Comparison of ENCODE assay signal across 30 mouse cellular contexts in the genomic region with DNA sequence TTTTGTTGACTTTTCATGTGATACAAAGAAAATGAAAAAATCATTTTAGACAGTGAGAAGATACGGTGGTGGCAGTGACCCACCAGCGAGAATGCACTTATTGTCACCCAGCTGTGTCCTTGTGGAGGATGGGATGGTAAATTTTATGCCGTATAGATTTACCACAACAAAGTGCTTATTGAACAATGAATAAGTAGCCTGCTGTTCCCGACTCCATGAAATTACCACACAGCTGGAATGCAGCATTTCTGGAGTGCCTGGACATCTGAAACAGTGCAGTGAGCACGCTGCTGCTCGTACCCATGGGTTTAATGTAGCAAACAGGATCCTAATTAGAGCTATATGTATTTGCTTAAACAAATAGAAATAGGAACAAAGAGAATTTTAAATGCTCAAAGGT.
DNase-seq lines count a peak whose midpoint lies in the region; ATAC-seq lines count a peak whose summit lies in the region.
"Had no signal": no experiment of that assay in that cellular context is flagged by ENCODE, and none has a peak within 500 bp of the region (broad histone marks: within the 10 kb centered on the region; RNA-seq: fewer than 3 reads in every experiment).

No protein-coding gene starts in this region.

- H3K4me1 ChIP-seq in hindbrain, embryonic 13.5 days (replicated peaks) = peaks cover 35% of the 10 kb centered on the region
- H3K4me1 ChIP-seq in hindbrain, embryonic 14.5 days (replicated peaks; ENCODE audit: control insufficient read depth, insufficient read depth, low read length) = peaks cover 17% of the 10 kb centered on the region
- peaks cover 34% of the 10 kb centered on the region for H3K4me1 ChIP-seq in midbrain, embryonic 13.5 days (replicated peaks)
- peaks cover 18% of the 10 kb centered on the region for H3K4me1 ChIP-seq in midbrain, embryonic 16.5 days (ENCODE audit: control insufficient read depth, insufficient read depth, low read length)
- H3K4me1 ChIP-seq: heart, embryonic 15.5 days; intestine, embryonic 15.5 days; liver, embryonic 15.5 days had no signal

- H3K9me3 ChIP-seq in hindbrain, embryonic 13.5 days = no peaks in the 10 kb centered on the region
- no peaks in the 10 kb centered on the region for H3K9me3 ChIP-seq in hindbrain, embryonic 14.5 days (ENCODE audit: control insufficient read depth, low read length)
- no peaks in the 10 kb centered on the region for H3K9me3 ChIP-seq in midbrain, embryonic 13.5 days
- H3K9me3 ChIP-seq in midbrain, embryonic 16.5 days (replicated peaks; ENCODE audit: control insufficient read depth, low read length, poor library complexity, severe bottlenecking) = no peaks in the 10 kb centered on the region
- H3K9me3 ChIP-seq: embryonic facial prominence, embryonic 15.5 days; forebrain, embryonic 12.5 days; heart, embryonic 10.5 days; heart, embryonic 15.5 days; intestine, embryonic 15.5 days; liver, embryonic 15.5 days had no signal

- 17% methylated on average over 6 of the region's 6 CpGs for WGBS in hindbrain, embryonic 13.5 days
- WGBS in hindbrain, embryonic 14.5 days = 14% methylated on average over 6 of the region's 6 CpGs
- 12% methylated on average over 6 of the region's 6 CpGs for WGBS in midbrain, embryonic 13.5 days
- 13% methylated on average over 6 of the region's 6 CpGs for WGBS in midbrain, embryonic 16.5 days

- no peak overlapping the region for H3K4me2 ChIP-seq in hindbrain, embryonic 13.5 days
- H3K4me2 ChIP-seq in hindbrain, embryonic 14.5 days (replicated peaks) = no peak overlapping the region
- H3K4me2 ChIP-seq in midbrain, embryonic 13.5 days (replicated peaks) = no peak overlapping the region
- no peak overlapping the region for H3K4me2 ChIP-seq in midbrain, embryonic 16.5 days (ENCODE audit: low read length)
- H3K4me2 ChIP-seq: embryonic facial prominence, embryonic 15.5 days; forebrain, embryonic 12.5 days; heart, embryonic 15.5 days; intestine, embryonic 15.5 days; liver, embryonic 15.5 days; lung, embryonic 14.5 days had no signal

- no peaks in the 10 kb centered on the region for H3K36me3 ChIP-seq in hindbrain, embryonic 13.5 days
- no peaks in the 10 kb centered on the region for H3K36me3 ChIP-seq in hindbrain, embryonic 14.5 days (replicated peaks; ENCODE audit: control insufficient read depth, insufficient read depth)
- no peaks in the 10 kb centered on the region for H3K36me3 ChIP-seq in midbrain, embryonic 13.5 days
- no peaks in the 10 kb centered on the region for H3K36me3 ChIP-seq in midbrain, embryonic 16.5 days (ENCODE audit: control insufficient read depth, insufficient read depth, low read length)
- H3K36me3 ChIP-seq: embryonic facial prominence, embryonic 15.5 days; forebrain, embryonic 12.5 days; heart, embryonic 10.5 days; heart, embryonic 15.5 days; intestine, embryonic 15.5 days; liver, embryonic 15.5 days had no signal

- DNase-seq in embryo, embryonic 10.5 days (ENCODE audit: low spot score) = peak; percentile 29
- no peak for DNase-seq in embryo, embryonic 9.5 days (ENCODE audit: extremely low spot score)
- no peak for DNase-seq in hindbrain, embryonic 14.5 days (ENCODE audit: low spot score)
- no peak for DNase-seq in adrenal gland, adult 18-20 months (ENCODE audit: low spot score in 2 of 2)
- DNase-seq: adrenal gland, adult 8-10 months; cerebellum, adult 8-10 months; cerebellum, postnatal 25 days; forebrain, postnatal 0 days; kidney, adult 8-10 months; kidney, postnatal 4 days; layer of hippocampus, adult 9-11 months; lung, embryonic 14.5 days; right cerebral cortex, postnatal 4 days; thymus, adult 18-20 months; thymus, postnatal 25 days had no signal

- peak overlapping the region; percentile 73; the same call in 1 of the 2 replicates for H3K27ac ChIP-seq in hindbrain, embryonic 13.5 days
- H3K27ac ChIP-seq in hindbrain, embryonic 14.5 days = no peak overlapping the region
- peak overlapping the region; percentile 58 for H3K27ac ChIP-seq in midbrain, embryonic 13.5 days
- no peak overlapping the region for H3K27ac ChIP-seq in midbrain, embryonic 16.5 days (ENCODE audit: low read length)
- H3K27ac ChIP-seq: forebrain, embryonic 12.5 days; heart, embryonic 10.5 days; heart, embryonic 15.5 days; intestine, embryonic 15.5 days; kidney, postnatal 0 days; liver, embryonic 15.5 days; stomach, postnatal 0 days had no signal

- no peak overlapping the region for H3K9ac ChIP-seq in hindbrain, embryonic 13.5 days
- H3K9ac ChIP-seq in hindbrain, embryonic 14.5 days = no peak overlapping the region
- no peak overlapping the region for H3K9ac ChIP-seq in midbrain, embryonic 13.5 days (replicated peaks)
- no peak overlapping the region for H3K9ac ChIP-seq in midbrain, embryonic 16.5 days (ENCODE audit: low read depth, low read length)
- H3K9ac ChIP-seq: embryonic facial prominence, embryonic 15.5 days; forebrain, embryonic 12.5 days; forebrain, postnatal 0 days; heart, embryonic 15.5 days; intestine, embryonic 15.5 days; liver, embryonic 15.5 days; lung, embryonic 14.5 days had no signal

- no peak for ATAC-seq in hindbrain, embryonic 13.5 days (ENCODE audit: low FRiP score)
- no peak for ATAC-seq in hindbrain, embryonic 14.5 days (ENCODE audit: low FRiP score)
- no peak for ATAC-seq in midbrain, embryonic 13.5 days
- ATAC-seq in midbrain, embryonic 16.5 days = no peak
- no peak for ATAC-seq in megakaryocyte progenitor cell, adult 5-6 weeks (replicated peaks; ENCODE audit: poor library complexity)
- ATAC-seq: activated CD4-positive, CD25-positive, alpha-beta regulatory T cell, adult 4 months; forebrain, postnatal 0 days; hindbrain, embryonic 16.5 days; intestine, embryonic 15.5 days had no signal

- no peak overlapping the region for H3K4me3 ChIP-seq in hindbrain, embryonic 13.5 days
- no peak overlapping the region for H3K4me3 ChIP-seq in hindbrain, embryonic 14.5 days (replicated peaks; ENCODE audit: low read length)
- H3K4me3 ChIP-seq in midbrain, embryonic 13.5 days (replicated peaks) = no peak overlapping the region
- no peak overlapping the region for H3K4me3 ChIP-seq in midbrain, embryonic 16.5 days (ENCODE audit: low read depth, low read length)
- H3K4me3 ChIP-seq: embryonic facial prominence, embryonic 15.5 days; forebrain, embryonic 12.5 days; heart, embryonic 10.5 days; heart, embryonic 15.5 days; intestine, embryonic 15.5 days; liver, embryonic 15.5 days had no signal

- no peaks in the 10 kb centered on the region for H3K27me3 ChIP-seq in hindbrain, embryonic 13.5 days
- H3K27me3 ChIP-seq in hindbrain, embryonic 14.5 days (ENCODE audit: control insufficient read depth, insufficient read depth, low read length) = no peaks in the 10 kb centered on the region
- H3K27me3 ChIP-seq in midbrain, embryonic 13.5 days = 0 out of 2 replicates have a peak, but pooled peaks cover 2% of the 10 kb centered on the region
- no peaks in the 10 kb centered on the region for H3K27me3 ChIP-seq in midbrain, embryonic 16.5 days (ENCODE audit: control insufficient read depth, insufficient read depth, low read depth, low read length)
- H3K27me3 ChIP-seq: CH12.LX; embryonic facial prominence, embryonic 15.5 days; forebrain, embryonic 12.5 days; heart, embryonic 15.5 days; intestine, embryonic 15.5 days; liver, embryonic 15.5 days had no signal

Comparison
In these comparisons a context has a peak if more than half of its experiments do, and no peak if none do; other contexts are left out.
1. H3K27ac ChIP-seq: peak in hindbrain, embryonic 13.5 days (single experiment) and midbrain, embryonic 13.5 days (single experiment); none in hindbrain, embryonic 14.5 days (single experiment) and midbrain, embryonic 16.5 days (single experiment).